Mouse (Mus musculus) bone marrow, adult 2 months (tissue): ENCODE measurements at regions not wholly inside any gene's neighbourhood (a gene's known extent, or its start where the extent isn't known, plus 50 kb on each side); places are given as distances from the start of the nearest gene placed in this dataset.

Source experiments
- CTCF ChIP-seq: fragments of 200-500 bp; IDR thresholded peaks from 2 replicates; pipeline ENCODE4 v1.5.1; 2011; ENCODE audit warnings: low read length, control low read depth; ENCODE audit not compliant: control insufficient read depth, insufficient read depth
- POLR2A ChIP-seq: fragments of 200-500 bp; IDR thresholded peaks from 2 replicates; pipeline ENCODE4 v1.6.1; 2011; ENCODE audit warnings: low read depth, mild to moderate bottlenecking, control low read depth, low read length, borderline replicate concordance; ENCODE audit not compliant: control insufficient read depth

DNA sequence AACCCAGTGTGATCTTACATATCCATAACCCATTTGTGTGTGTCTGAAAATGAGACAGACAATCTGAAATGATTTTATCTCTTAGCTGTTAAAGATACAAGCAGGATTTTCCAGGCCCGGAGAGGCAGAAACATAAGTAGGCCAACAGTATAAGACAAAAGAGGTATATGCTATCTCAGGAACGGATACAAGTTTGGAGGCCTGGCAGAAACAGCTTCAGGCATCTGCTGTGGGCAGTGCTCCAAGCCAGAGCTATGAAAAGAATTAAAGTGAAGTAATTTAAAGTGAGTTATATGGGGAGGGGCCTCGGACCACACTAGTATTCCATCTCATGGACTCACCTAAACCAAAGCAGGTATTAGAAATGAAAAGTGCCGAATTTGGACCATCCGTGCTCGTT, 118.8 kb upstream of the Fn1 start:
- TF ChIP-seq CTCF = no peak
- TF ChIP-seq POLR2A = no peak
